Mouse (Mus musculus): ENCODE results near the gene Zfp955b.

DNA sequence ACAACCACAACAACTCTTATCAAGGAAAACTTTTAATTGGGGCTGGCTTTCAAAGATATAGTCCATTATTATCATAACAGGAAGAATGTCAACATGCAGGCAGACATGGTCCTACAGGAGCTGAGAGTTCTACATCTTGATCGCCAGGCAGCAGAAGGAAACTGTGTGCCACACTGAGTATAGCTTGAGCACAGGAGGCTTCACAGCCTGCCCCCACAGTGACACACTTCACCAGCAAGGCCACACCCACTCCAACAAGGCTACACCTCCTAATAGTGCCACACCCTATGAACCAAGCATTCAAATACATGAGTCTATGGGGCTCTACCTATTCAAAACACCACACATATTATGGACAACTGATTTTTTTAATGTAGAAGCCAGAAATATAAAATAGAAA, 63.6 kb downstream of the Zfp955b start:
- TF ChIP-seq CTCF (IDR thresholded peaks at IDR 0.05; ENCODE audit: low read depth, low read length) (no peak), GATA1 (IDR thresholded peaks at IDR 0.05; ENCODE audit: borderline replicate concordance, low read length) (no peak), TAL1 (conservative IDR thresholded peaks at IDR 0.05; ENCODE audit: low read depth, low read length) (no peak), GATA2 (IDR thresholded peaks at IDR 0.05; ENCODE audit: borderline replicate concordance, low read depth, low read length) (no peak)
